Mouse (Mus musculus) hindbrain, embryonic 16.5 days (tissue): Measurements from ENCODE around the gene Atf3. TPM values are rescaled to one million over a fixed set of nuclear protein-coding genes. Genes with fewer than 3 reads are reported as not detected.

Source experiments
- ATAC-seq: fragments of 200-750 bp; cut with Nextera tagmentation; 2 replicates; pipeline ENCODE4 v1.8.0; 2017; ENCODE audit warnings: moderate TSS enrichment, moderate library complexity
- H3K27ac ChIP-seq: fragments of 300-500 bp; sonication (generic); 2 replicates; pipeline ENCODE4 v1.5.1; 2014; ENCODE audit warnings: low read depth, mild to moderate bottlenecking, control low read depth, low read length, moderate library complexity
- H3K27me3 ChIP-seq: fragments of 300-500 bp; sonication (generic); replicated peaks from 2 replicates; pipeline ENCODE4 v1.6.1; 2014; ENCODE audit warnings: low read length; ENCODE audit not compliant: control insufficient read depth, insufficient read depth
- H3K36me3 ChIP-seq: fragments of 300-500 bp; sonication (generic); 2 replicates; pipeline ENCODE4 v1.6.1; 2014; ENCODE audit warnings: mild to moderate bottlenecking, low read length, moderate library complexity, mixed read lengths; ENCODE audit not compliant: control insufficient read depth, insufficient read depth
- H3K4me1 ChIP-seq: fragments of 300-500 bp; sonication (generic); 2 replicates; pipeline ENCODE4 v1.6.1; 2014; ENCODE audit warnings: low read depth, low read length; ENCODE audit not compliant: control insufficient read depth, insufficient read depth
- H3K4me2 ChIP-seq: fragments of 300-500 bp; sonication (generic); 2 replicates; pipeline ENCODE4 v1.6.1; 2014; ENCODE audit warnings: mild to moderate bottlenecking, low read length, control low read depth, moderate library complexity
- H3K4me3 ChIP-seq: fragments of 300-500 bp; sonication (generic); 2 replicates; pipeline ENCODE4 v1.5.1; 2014; ENCODE audit warnings: mild to moderate bottlenecking, low read length, control low read depth, moderate library complexity
- H3K9ac ChIP-seq: fragments of 300-500 bp; sonication (generic); 2 replicates; pipeline ENCODE4 v1.6.1; 2014; ENCODE audit warnings: low read depth, mild to moderate bottlenecking, control low read depth, low read length, moderate library complexity
- H3K9me3 ChIP-seq: fragments of 300-500 bp; sonication (generic); 2 replicates; pipeline ENCODE4 v1.6.1; 2014; ENCODE audit warnings: mild to moderate bottlenecking, low read length, moderate library complexity; ENCODE audit not compliant: control insufficient read depth
- WGBS: fragments of 180-500 bp; shearing (Covaris S2); extraction: QIAGEN DNeasy Blood & Tissue Kit; methylation state at CpG from one replicate; pipeline ENCODE4 v1.1.7; 2014; 5-methylcytosine and 5-hydroxymethylcytosine counted together
- polyA plus RNA-seq: library from polyadenylated mRNA; unstranded; fragments of >200 nt; fragmentation: Nextera tagmentation; extraction: Ambion mirVana; gene quantifications from 2 replicates; pipeline ENCODE4 v1.2.1, GENCODE M21; 2015

Atf3 gene
- polyA plus RNA-seq, 1 experiment from 2014 or later, result 1.7 TPM

DNA sequence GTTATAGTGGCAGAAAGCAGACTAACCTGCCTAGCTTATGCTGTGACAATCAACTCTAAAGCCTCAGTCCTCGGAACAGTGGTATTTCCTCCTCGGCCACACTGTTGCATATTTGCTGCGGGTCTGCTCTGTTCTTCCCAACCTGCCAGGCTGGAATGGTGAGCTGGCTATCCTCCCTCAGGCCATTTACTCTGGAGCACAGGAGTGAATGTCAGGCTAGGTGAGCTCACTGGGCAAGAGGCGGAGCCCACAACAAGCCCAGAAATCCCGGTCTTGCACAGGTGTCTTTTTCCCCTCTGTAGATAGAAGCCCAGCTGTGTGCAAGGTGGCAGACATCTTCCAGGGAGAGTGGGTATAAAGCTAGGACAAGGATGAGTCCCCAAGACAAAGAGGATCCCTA lies 13.0 kb downstream of the Atf3 start:
- Histone ChIP-seq H3K4me2 (no peak overlapping the region), H3K27me3 (no peaks in the 10 kb centered on the region), H3K9me3 (no peaks in the 10 kb centered on the region), H3K27ac (no peak overlapping the region), H3K36me3 (no peaks in the 10 kb centered on the region), H3K9ac (no peak overlapping the region), H3K4me3 (no peak overlapping the region), H3K4me1 (no peaks in the 10 kb centered on the region)
- no peak for ATAC-seq
- WGBS, result 79% methylated on average over 5 of the region's 5 CpGs

DNA sequence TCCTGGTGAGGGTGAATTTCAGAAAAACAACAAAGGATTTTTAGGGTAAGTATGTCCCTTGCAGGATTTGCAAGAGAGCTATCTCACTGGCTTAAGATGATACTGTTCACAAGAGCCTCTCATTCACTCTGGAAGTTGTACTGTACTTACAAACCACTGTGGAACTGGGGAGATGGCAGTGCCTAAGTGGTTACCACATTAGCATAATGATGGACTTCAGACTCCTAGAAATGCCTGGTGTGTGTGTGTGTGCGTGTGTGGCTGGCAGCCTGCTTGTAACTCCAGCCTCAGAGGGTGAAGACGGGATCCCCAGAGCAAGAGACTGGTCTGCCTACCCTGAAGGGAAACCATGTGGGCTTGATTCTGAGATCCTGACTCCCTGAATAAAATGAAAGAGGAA lies 14.3 kb downstream of the Atf3 start:
- no peaks in the 10 kb centered on the region for H3K36me3 ChIP-seq
- WGBS, result 49% methylated on average over 2 of the region's 2 CpGs
- H3K27me3 ChIP-seq, result no peaks in the 10 kb centered on the region
- no peaks in the 10 kb centered on the region for H3K9me3 ChIP-seq
- H3K4me1 ChIP-seq, result no peaks in the 10 kb centered on the region
- ATAC-seq, result no peak
- no peak overlapping the region for H3K4me2 ChIP-seq
- no peak overlapping the region for H3K9ac ChIP-seq
- H3K4me3 ChIP-seq, result no peak overlapping the region
- no peak overlapping the region for H3K27ac ChIP-seq

DNA sequence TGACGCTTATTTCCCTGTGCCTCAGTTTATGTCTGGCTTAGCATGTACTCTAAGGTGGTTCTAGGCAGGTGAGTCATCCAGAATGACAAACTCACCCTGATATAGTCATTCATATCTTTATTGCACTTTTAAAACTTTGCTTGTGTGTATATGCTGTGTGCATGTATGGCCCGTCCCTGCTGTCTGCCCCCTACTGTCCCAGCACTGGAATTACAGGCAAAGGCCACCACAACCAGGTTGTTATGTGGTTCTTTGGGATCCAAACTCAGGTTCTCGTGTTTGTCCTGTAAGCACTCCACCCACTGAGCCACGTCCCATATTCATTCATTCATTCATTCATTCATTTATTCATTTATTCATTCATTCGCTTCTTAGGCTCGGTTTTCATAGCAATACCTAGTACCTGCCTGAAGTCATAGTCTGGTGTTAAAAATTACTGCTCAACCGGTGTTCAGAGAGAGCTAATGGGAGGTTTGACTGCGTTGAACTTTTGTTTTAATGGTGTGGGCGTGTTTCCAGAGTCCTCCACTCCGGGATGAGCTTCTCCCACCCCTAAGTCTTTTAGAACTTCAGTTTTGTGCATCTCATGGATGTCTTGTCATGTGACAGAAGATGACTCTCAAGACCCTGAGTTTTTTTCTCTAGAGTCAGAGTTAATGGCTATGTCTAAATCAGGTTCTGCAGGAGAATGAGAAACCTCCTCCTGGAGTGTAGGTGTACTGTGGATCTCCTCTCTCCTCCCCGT lies 15.5 kb downstream of the Atf3 start:
- Histone ChIP-seq H3K27me3 (no peaks in the 10 kb centered on the region), H3K4me2 (no peak overlapping the region), H3K9me3 (no peaks in the 10 kb centered on the region), H3K9ac (no peak overlapping the region), H3K27ac (no peak overlapping the region), H3K36me3 (no peaks in the 10 kb centered on the region), H3K4me3 (no peak overlapping the region), H3K4me1 (no peaks in the 10 kb centered on the region)
- WGBS, result 83% methylated on average over 11 of the region's 11 CpGs
- no peak for ATAC-seq

- Histone ChIP-seq H3K9ac (no peak overlapping the region), H3K27ac (no peak overlapping the region), H3K4me2 (no peak overlapping the region), H3K36me3 (no peaks in the 10 kb centered on the region), H3K4me3 (no peak overlapping the region), H3K9me3 (no peaks in the 10 kb centered on the region), H3K27me3 (no peaks in the 10 kb centered on the region), H3K4me1 (no peaks in the 10 kb centered on the region)
- ATAC-seq, result no peak
- 86% methylated on average over 9 of the region's 9 CpGs for WGBS
These were observed 16.8 kb downstream of the Atf3 start for GRCm38 (mm10) chr1:191200816-191201602.

GRCm38 (mm10) chr1:191197916-191198315 lies 19.9 kb downstream of the Atf3 start:
- Histone ChIP-seq H3K27me3 (no peaks in the 10 kb centered on the region), H3K9me3 (no peaks in the 10 kb centered on the region), H3K36me3 (no peaks in the 10 kb centered on the region), H3K9ac (no peak overlapping the region), H3K27ac (no peak overlapping the region), H3K4me3 (no peak overlapping the region), H3K4me2 (no peak overlapping the region), H3K4me1 (no peaks in the 10 kb centered on the region)
- no peak for ATAC-seq
- 79% methylated on average over 7 of the region's 7 CpGs for WGBS

GRCm38 (mm10) chr1:191196016-191196415 lies 21.8 kb downstream of the Atf3 start:
- no peaks in the 10 kb centered on the region for H3K27me3 ChIP-seq
- no peak overlapping the region for H3K9ac ChIP-seq
- H3K4me1 ChIP-seq, result no peaks in the 10 kb centered on the region
- H3K4me3 ChIP-seq, result no peak overlapping the region
- no peak for ATAC-seq
- WGBS, result 97% methylated on average over 6 of the region's 6 CpGs
- no peaks in the 10 kb centered on the region for H3K36me3 ChIP-seq
- no peak overlapping the region for H3K27ac ChIP-seq
- no peak overlapping the region for H3K4me2 ChIP-seq
- no peaks in the 10 kb centered on the region for H3K9me3 ChIP-seq

DNA sequence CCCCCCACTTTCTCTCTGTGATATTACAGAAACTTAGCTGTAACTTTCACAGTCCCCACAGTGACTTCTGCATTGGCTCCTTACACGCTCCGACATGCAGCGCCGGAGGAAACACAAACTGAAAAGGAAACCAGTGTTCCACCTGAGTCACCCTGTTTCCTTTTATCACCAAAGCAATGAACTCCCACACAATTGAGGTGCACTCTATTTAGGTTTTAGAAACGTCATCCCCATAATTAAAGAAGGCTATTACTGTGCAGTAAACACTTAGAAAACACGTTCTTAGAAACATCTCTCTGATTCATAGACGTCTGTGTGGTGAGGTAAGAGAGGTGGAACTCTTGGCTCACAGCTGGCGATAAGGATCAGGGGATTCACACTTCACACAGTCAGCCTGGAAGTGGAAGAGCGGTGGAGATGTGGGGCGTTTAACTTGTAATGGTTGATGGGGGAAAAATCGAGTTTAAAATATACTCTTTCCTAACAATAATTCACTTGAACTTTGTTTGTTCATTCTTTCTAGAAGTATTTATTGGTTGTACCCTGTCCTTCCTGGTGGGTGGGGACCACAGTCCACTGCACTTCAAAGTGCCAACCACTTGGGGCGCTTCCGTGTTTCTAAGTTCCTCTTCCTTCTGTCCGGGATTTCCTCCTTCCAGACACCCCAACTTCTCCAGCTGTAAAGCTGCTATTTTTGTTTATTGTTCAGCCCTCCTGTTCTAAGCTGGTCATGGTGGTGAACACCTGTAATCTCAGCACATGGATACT lies 24.0 kb downstream of the Atf3 start:
- no peak overlapping the region for H3K4me3 ChIP-seq
- ATAC-seq, result no peak
- 54% methylated on average over 14 of the region's 14 CpGs for WGBS
- H3K4me1 ChIP-seq, result no peaks in the 10 kb centered on the region
- no peaks in the 10 kb centered on the region; the same call in 1 of the 2 replicates for H3K27me3 ChIP-seq
- H3K9ac ChIP-seq, result no peak overlapping the region
- no peak overlapping the region for H3K4me2 ChIP-seq
- no peaks in the 10 kb centered on the region for H3K9me3 ChIP-seq
- H3K27ac ChIP-seq, result no peak overlapping the region
- H3K36me3 ChIP-seq, result no peaks in the 10 kb centered on the region

DNA sequence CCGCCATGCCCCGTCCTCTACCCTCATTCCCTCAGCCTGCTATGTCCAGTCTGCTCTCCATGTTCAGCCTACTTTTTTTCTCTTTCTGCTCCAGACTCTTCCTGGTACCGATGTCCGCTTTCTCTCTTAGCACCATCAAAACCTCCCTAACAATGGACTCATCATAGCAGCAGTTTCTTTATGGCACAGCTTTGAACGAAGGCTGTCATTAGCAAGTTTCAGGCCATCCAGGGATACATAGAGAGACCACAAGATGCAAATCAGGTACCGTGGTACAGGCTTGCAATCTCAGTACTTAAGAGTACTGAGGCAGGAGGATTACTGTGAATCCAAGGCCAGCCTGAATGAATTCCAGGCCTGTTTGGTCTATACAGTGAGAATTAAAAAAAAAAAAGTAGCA lies 25.1 kb downstream of the Atf3 start:
- Histone ChIP-seq H3K27me3 (peaks cover 5% of the 10 kb centered on the region), H3K9me3 (no peaks in the 10 kb centered on the region), H3K27ac (no peak overlapping the region), H3K36me3 (no peaks in the 10 kb centered on the region), H3K4me2 (no peak overlapping the region), H3K9ac (no peak overlapping the region), H3K4me3 (no peak overlapping the region), H3K4me1 (no peaks in the 10 kb centered on the region)
- WGBS, result 90% methylated on average over 6 of the region's 6 CpGs
- no peak for ATAC-seq

- Histone ChIP-seq H3K36me3 (no peaks in the 10 kb centered on the region), H3K4me2 (no peak overlapping the region), H3K9ac (no peak overlapping the region), H3K27me3 (peaks cover 10% of the 10 kb centered on the region), H3K27ac (no peak overlapping the region), H3K4me1 (no peaks in the 10 kb centered on the region), H3K4me3 (no peak overlapping the region), H3K9me3 (no peaks in the 10 kb centered on the region)
- ATAC-seq, result no peak
- WGBS, result 67% methylated on average over 6 of the region's 6 CpGs
These were observed 25.6 kb downstream of the Atf3 start for GRCm38 (mm10) chr1:191192213-191192612.
